Mouse (Mus musculus) stomach, postnatal 0 days (tissue): ENCODE data around the gene C2cd5.

Source experiments
- CTCF ChIP-seq: IDR thresholded peaks from 2 replicates; pipeline ENCODE4 v1.5.1; 2016; ENCODE audit warnings: antibody characterized with exemption, low read depth, mild to moderate bottlenecking, moderate library complexity
- EP300 ChIP-seq: optimal IDR thresholded peaks from 2 replicates; pipeline ENCODE3; 2016; ENCODE audit warnings: antibody characterized with exemption

GRCm38 (mm10) chr6:143012513-143013215 lies 87.3 kb downstream of the C2cd5 start:
- TF ChIP-seq CTCF (no peak), EP300 (no peak)
